Mouse (Mus musculus) G1E (cell line): ENCODE measurements at regions not wholly inside any gene's neighbourhood (a gene's known extent, or its start where the extent isn't known, plus 50 kb on each side); places are given as distances from the start of the nearest gene placed in this dataset.

Source experiments
- ATAC-seq: 2 replicates; pipeline ENCODE4 v1.8.0; 2016; ENCODE audit warnings: mild to moderate bottlenecking; ENCODE audit not compliant: insufficient number of reproducible peaks, poor library complexity, low FRiP score, severe bottlenecking; ENCODE audit errors: extremely low read depth
- DNase-seq: peaks from one replicate; pipeline ENCODE4 v3.0.0; 2012; ENCODE audit warnings: low spot score
- H3K27me3 ChIP-seq: 2 replicates; pipeline ENCODE4 v1.6.1; 2012; ENCODE audit warnings: mild to moderate bottlenecking, low read length, inconsistent platforms; ENCODE audit not compliant: insufficient read depth
- H3K36me3 ChIP-seq: replicated peaks from 2 replicates; pipeline ENCODE3; 2012; ENCODE audit warnings: mild to moderate bottlenecking, inconsistent platforms
- H3K4me1 ChIP-seq: 2 replicates; pipeline ENCODE4 v1.6.1; 2012; ENCODE audit warnings: low read depth, low read length, inconsistent platforms, mixed read lengths; ENCODE audit not compliant: insufficient read depth
- H3K4me3 ChIP-seq: 2 replicates; pipeline ENCODE4 v1.5.1; 2012; ENCODE audit warnings: low read depth, mild to moderate bottlenecking, inconsistent platforms, low read length, moderate library complexity, mixed read lengths
- H3K9me3 ChIP-seq: replicated peaks from 2 replicates; pipeline ENCODE4 v1.6.1; 2012; ENCODE audit warnings: inconsistent platforms
- CTCF ChIP-seq: IDR thresholded peaks from 2 replicates; pipeline ENCODE4 v1.5.1; 2012; ENCODE audit warnings: low read depth, low read length, inconsistent platforms, mixed read lengths
- GATA1 ChIP-seq: IDR thresholded peaks from 2 replicates; pipeline ENCODE4 v1.6.1; 2012; ENCODE audit warnings: borderline replicate concordance, low read length, inconsistent platforms, mixed read lengths
- GATA2 ChIP-seq: IDR thresholded peaks from 2 replicates; pipeline ENCODE4 v1.6.1; 2012; ENCODE audit warnings: low read depth, low read length, inconsistent platforms, borderline replicate concordance
- POLR2AphosphoS5 ChIP-seq: IDR thresholded peaks from 2 replicates; pipeline ENCODE4 v1.6.1; 2012; ENCODE audit warnings: low read depth, low read length, inconsistent platforms; ENCODE audit not compliant: insufficient replicate concordance
- TAL1 ChIP-seq: conservative IDR thresholded peaks from 2 replicates; pipeline ENCODE4 v1.6.1; 2012; ENCODE audit warnings: low read depth, low read length, inconsistent platforms, mixed read lengths

DNA sequence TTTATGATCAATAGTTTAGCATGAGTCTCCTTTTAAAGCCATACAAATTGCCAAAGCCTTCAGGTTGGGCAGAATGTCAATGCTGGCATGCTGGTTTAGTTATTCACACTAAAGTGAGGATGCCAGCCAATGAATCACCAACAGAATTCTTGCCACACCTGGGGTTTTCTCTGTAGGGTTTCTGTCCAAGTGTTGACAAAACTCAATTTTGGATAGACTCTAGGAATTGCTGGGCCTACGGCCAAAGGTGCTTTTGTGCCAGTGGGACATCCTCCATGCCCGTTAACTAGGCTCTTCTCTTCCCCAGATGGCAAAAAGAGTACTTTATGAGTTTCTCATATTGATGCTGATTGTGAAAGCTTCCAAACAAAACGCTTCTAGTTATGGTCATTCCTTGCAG, 167.6 kb upstream of the Gm9833 start:
- peaks cover 8% of the 10 kb centered on the region; the same call in 1 of the 2 replicates for H3K27me3 ChIP-seq
- H3K36me3 ChIP-seq: no peaks in the 10 kb centered on the region
- no peak overlapping the region for H3K4me3 ChIP-seq
- DNase-seq (no peak), ATAC-seq (no peak)
- no peaks in the 10 kb centered on the region for H3K9me3 ChIP-seq
- no peak for TF ChIP-seq TAL1
- TF ChIP-seq POLR2AphosphoS5: no peak
- no peak for TF ChIP-seq GATA2
- TF ChIP-seq CTCF: no peak
- TF ChIP-seq GATA1: no peak
- H3K4me1 ChIP-seq: no peaks in the 10 kb centered on the region

DNA sequence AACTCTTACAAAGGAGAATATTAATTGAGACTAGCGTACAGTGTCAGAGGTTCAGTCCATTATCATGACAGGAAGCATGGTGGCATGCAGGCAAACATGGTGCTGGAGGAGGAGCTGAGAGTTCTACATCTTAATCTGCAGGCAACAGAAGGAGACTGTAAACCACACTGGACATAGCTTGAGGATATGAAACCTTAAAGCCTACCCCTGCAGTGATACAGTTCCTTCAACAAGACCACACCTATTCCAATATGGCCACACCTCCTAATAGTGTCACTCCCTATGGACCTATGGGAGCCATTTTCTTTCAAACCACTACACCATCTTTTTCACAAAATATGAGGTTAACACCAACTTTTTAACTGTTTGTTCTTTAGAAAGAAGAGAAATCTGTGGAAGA, 166.2 kb upstream of the Gm9833 start:
- H3K4me1 ChIP-seq: no peaks in the 10 kb centered on the region
- ATAC-seq: no peak
- H3K4me3 ChIP-seq: no peak overlapping the region
- H3K36me3 ChIP-seq: no peaks in the 10 kb centered on the region
- peaks cover 6% of the 10 kb centered on the region; the same call in 1 of the 2 replicates for H3K27me3 ChIP-seq
- no peak for TF ChIP-seq CTCF
- TF ChIP-seq POLR2AphosphoS5: no peak
- no peak for TF ChIP-seq TAL1
- TF ChIP-seq GATA1: no peak
- no peak for TF ChIP-seq GATA2
- DNase-seq: no peak
- no peaks in the 10 kb centered on the region for H3K9me3 ChIP-seq

DNA sequence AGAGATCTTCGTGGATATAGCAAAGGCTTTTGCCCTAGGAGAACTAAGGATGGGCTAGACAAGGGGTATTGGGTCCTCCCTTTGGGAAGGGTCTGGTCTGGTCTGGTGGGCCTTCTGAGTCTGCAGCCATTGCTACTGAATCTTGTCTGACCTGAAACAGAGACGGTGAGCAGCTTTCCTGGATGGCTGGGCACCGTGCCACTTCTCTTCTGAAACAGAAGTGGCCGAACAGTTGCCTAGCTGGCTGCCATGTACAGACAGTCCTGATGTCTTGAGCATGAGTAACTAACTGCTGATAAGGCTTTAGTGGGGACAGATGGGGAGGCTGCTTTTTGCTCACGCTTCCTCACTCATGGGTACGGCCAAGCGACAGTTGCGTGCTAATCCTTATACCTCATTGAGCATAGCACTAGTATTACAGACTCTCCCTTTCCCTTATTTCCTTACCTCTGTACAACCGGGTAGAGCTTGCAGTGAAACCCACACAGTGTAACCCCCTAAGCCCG, 165.3 kb upstream of the Gm9833 start:
- peaks cover 3% of the 10 kb centered on the region; the same call in 1 of the 2 replicates for H3K27me3 ChIP-seq
- ATAC-seq (no peak), DNase-seq (no peak)
- H3K4me1 ChIP-seq: no peaks in the 10 kb centered on the region
- H3K9me3 ChIP-seq: no peaks in the 10 kb centered on the region
- H3K36me3 ChIP-seq: no peaks in the 10 kb centered on the region
- H3K4me3 ChIP-seq: no peak overlapping the region
- TF ChIP-seq CTCF: no peak

DNA sequence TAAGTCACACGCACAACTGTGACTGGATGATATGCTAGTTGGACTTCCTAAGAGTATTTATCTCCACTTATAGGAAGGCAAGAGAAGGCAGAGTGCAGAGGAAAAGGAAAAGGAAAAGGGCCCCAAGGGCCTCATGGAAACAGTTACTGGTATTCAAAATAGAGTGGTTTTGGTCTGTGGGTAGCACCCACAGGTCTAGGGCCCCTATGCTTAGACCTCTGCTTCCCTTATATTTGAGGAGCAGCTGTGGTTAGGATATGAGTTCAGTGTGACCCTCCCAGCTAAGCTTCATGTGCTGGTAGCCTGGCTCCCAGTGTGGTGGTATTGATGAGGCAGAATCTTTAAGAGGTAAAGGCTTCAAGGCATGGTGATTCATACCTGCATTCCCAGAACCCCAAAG, 163.3 kb upstream of the Gm9833 start:
- ATAC-seq (no peak), DNase-seq (no peak)
- no peak for TF ChIP-seq GATA1
- TF ChIP-seq CTCF: no peak
- Histone ChIP-seq H3K27me3 (peaks cover 6% of the 10 kb centered on the region), H3K9me3 (no peaks in the 10 kb centered on the region), H3K4me3 (no peak overlapping the region), H3K36me3 (no peaks in the 10 kb centered on the region), H3K4me1 (no peaks in the 10 kb centered on the region)

DNA sequence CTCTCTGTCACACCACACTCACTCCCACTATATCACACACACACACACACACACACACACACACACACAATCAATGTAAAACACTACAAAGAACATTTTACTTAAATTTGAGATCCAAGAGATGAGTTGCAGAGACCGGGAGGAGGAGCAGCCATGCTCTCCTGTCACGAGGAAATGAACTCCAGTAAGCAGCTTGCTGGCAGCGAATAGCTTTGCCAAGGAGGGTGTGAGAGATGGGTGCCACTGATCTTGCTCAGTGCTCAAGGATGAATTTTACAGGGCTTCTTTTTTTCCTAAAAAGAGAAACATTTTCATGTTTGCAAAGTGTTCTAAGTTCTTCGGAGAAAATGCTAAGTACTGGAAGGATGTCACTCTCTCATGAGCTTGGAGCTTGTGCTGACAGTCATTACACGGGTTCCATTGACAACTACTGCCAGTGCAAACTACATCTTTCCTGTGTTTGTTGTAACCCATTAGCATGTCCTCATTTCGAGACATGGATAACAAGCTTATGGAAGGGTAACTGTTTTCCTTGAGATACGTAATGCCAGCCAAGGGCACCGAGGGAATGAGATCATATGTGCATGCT, 151.0 kb upstream of the Gm9833 start:
- no peaks in the 10 kb centered on the region for H3K9me3 ChIP-seq
- H3K4me3 ChIP-seq: no peak overlapping the region
- no peak for DNase-seq
- H3K36me3 ChIP-seq: no peaks in the 10 kb centered on the region
- no peak for ATAC-seq
- peaks cover 5% of the 10 kb centered on the region; the same call in 1 of the 2 replicates for H3K27me3 ChIP-seq
- no peak for TF ChIP-seq POLR2AphosphoS5
- no peak for TF ChIP-seq GATA1
- no peak for TF ChIP-seq TAL1
- TF ChIP-seq CTCF: no peak
- TF ChIP-seq GATA2: no peak
- peaks cover 3% of the 10 kb centered on the region; the same call in 1 of the 2 replicates for H3K4me1 ChIP-seq

DNA sequence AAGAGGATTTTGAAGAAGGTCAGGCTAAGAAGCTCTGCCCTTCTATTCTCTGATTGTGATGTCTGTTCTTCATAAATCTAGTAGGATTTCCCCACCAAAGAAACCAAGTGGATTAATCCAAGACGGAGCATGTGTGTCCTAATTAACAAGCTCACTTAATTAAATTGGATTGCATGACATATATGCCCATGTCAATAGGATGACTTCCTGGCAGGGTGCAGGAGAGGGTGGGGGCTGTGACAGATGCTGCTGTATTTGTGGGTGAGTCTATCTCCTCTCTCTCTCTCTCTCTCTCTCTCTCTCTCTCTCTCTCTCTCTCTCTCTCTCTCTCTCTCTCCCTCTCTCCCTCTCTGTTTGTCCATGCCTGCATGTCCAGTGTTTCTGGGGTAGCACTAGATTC, 149.3 kb upstream of the Gm9833 start:
- H3K27me3 ChIP-seq: peaks cover 5% of the 10 kb centered on the region; the same call in 1 of the 2 replicates
- peaks cover 3% of the 10 kb centered on the region; the same call in 1 of the 2 replicates for H3K4me1 ChIP-seq
- H3K4me3 ChIP-seq: no peak overlapping the region
- DNase-seq: no peak
- H3K9me3 ChIP-seq: no peaks in the 10 kb centered on the region
- ATAC-seq: no peak
- H3K36me3 ChIP-seq: no peaks in the 10 kb centered on the region
- no peak for TF ChIP-seq GATA1
- no peak for TF ChIP-seq CTCF
- TF ChIP-seq GATA2: no peak
- TF ChIP-seq TAL1: no peak
- no peak for TF ChIP-seq POLR2AphosphoS5
